Mouse (Mus musculus): ENCODE measurements around the gene Gm49325. TPM values are rescaled to one million over a fixed set of nuclear protein-coding genes. Genes with fewer than 3 reads are reported as not detected.

The Gm49325 gene
- 4.4 and 10.1 TPM in 2 replicates for polyA plus RNA-seq (2015; fragmentation: Nextera tagmentation; extraction: Ambion mirVana)

DNA sequence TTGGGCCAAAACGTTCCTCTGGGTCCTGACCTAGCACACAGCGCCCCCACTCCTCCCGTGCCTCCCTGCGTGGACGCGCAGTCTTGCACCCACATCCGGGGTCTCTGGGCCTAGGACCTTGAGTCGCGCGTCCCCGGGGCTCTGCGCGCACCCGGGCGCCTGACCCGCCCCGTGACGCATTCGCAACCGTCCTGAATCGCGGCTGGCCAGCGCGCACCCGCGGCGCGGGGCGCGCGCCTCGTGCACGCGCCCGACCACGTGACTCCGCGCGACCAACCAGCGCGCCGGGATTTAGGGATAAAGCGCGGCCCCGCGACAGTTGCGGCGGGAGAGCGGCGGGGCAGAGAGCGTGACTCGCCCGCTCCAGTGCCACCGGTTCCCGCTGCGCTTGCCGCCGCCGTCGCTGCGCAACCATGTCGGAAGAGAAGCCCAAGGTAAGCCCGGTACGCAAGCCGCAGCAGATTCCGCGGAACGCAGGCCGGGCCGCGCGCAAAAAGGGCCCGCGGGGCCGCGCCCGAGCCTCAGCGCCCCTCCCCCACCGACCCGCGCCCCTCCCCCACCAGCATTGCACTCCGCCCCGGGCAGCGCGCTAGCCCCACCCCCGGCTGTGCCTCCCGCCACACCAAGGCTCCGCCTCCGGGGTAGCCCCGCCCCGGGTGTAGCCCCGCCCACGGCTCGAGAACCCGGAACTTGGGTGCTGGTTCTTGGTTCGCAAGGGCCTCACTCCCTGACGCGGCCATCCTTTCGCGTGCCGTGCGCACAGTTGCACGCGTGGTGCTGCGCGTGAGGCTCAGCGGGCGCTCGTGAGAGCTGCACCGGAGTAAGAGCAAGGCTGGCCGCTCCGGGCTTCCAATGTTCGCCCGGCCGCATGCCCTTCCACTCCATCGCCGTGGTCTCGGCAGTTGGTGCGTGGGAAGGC, at the start of gene Gm49325, which contains the start of gene Sumo3:
Gene Gm49325 (plus strand): TSS at position 290 of the 919 bp plus-strand sequence.
Gene Sumo3 (plus strand): TSS at position 190 of the 919 bp plus-strand sequence.
- H3K36me3 ChIP-seq (ENCODE audit: control insufficient read depth, insufficient read depth, low read length), result peaks cover 8% of the 10 kb centered on the region
- H3K4me1 ChIP-seq (ENCODE audit: control insufficient read depth, insufficient read depth, low read length), result peaks cover 11% of the 10 kb centered on the region; the same call in 1 of the 2 replicates
- peak within 1 kb of the TSS; percentile 77 for H3K4me3 ChIP-seq (replicated peaks; ENCODE audit: low read length)
- H3K4me2 ChIP-seq (ENCODE audit: low read depth, low read length), result peak within 1 kb of the TSS; percentile 88
- peak within 1 kb of the TSS; percentile 89 for H3K9ac ChIP-seq (ENCODE audit: low read length)
- ATAC-seq (ENCODE audit: insufficient read depth, low FRiP score), result peak; percentile 94
- H3K27me3 ChIP-seq (ENCODE audit: control insufficient read depth, insufficient read depth, low read length), result no peaks in the 10 kb centered on the region
- no peaks in the 10 kb centered on the region for H3K9me3 ChIP-seq (replicated peaks; ENCODE audit: control insufficient read depth, low read length)
- under 1% methylated on average over 115 of the region's 119 CpGs for WGBS
- H3K27ac ChIP-seq (ENCODE audit: low read length), result peak within 1 kb of the TSS; percentile 99

DNA sequence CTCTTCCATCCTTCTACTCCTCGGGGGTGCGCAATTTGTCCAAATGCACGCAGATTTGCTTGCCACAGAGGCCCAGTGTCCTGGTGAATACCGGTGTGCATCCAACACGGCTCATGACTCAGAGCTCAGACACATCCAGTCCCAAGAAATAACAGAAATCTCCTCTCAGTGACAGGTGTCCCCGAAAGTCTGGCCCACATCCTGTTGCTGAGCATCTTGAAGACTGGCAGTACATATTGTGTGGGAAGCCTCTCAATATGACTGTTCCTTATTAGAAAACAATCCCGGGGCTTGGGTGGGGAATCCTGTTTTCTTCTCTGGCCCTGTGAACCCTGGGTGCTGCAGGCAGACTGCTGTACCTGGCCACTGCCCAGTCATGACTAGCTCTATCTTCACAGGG, 49.4 kb upstream of the Gm49325 start:
- no peaks in the 10 kb centered on the region for H3K36me3 ChIP-seq (ENCODE audit: control insufficient read depth, insufficient read depth, low read length)
- H3K4me3 ChIP-seq (replicated peaks; ENCODE audit: low read length), result no peak overlapping the region
- no peak overlapping the region for H3K4me2 ChIP-seq (ENCODE audit: low read depth, low read length)
- H3K27me3 ChIP-seq (ENCODE audit: control insufficient read depth, insufficient read depth, low read length), result no peaks in the 10 kb centered on the region
- no peaks in the 10 kb centered on the region for H3K4me1 ChIP-seq (ENCODE audit: control insufficient read depth, insufficient read depth, low read length)
- no peak for ATAC-seq (ENCODE audit: insufficient read depth, low FRiP score)
- no peak overlapping the region for H3K27ac ChIP-seq (ENCODE audit: low read length)
- no peaks in the 10 kb centered on the region for H3K9me3 ChIP-seq (replicated peaks; ENCODE audit: control insufficient read depth, low read length)
- 89% methylated on average over 7 of the region's 7 CpGs for WGBS
- no peak overlapping the region for H3K9ac ChIP-seq (ENCODE audit: low read length)

DNA sequence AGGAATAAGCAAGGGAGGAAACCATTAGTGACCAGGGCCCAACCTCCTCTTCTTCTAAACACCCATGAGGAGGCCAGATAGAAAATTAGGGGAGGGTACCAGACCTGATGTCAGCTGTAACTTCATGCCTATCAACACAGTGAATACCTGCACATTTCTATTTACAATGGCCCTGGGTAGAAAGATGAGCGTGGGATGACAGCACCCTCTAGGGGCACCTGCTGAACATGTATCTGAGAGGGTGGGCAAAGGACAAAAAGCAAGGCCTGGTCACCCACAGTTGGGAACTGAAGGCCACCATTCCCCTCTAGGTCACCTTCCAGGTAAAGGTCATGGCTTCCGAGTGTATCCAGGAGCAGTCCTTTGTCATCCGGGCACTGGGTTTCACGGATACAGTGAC, 48.4 kb upstream of the Gm49325 start:
- Histone ChIP-seq H3K36me3 (ENCODE audit: control insufficient read depth, insufficient read depth, low read length) (no peaks in the 10 kb centered on the region), H3K27me3 (ENCODE audit: control insufficient read depth, insufficient read depth, low read length) (no peaks in the 10 kb centered on the region), H3K27ac (ENCODE audit: low read length) (no peak overlapping the region), H3K9ac (ENCODE audit: low read length) (no peak overlapping the region), H3K4me2 (ENCODE audit: low read depth, low read length) (no peak overlapping the region), H3K9me3 (replicated peaks; ENCODE audit: control insufficient read depth, low read length) (no peaks in the 10 kb centered on the region), H3K4me1 (ENCODE audit: control insufficient read depth, insufficient read depth, low read length) (no peaks in the 10 kb centered on the region), H3K4me3 (replicated peaks; ENCODE audit: low read length) (no peak overlapping the region)
- ATAC-seq (ENCODE audit: insufficient read depth, low FRiP score), result no peak
- 86% methylated on average over 4 of the region's 4 CpGs for WGBS

DNA sequence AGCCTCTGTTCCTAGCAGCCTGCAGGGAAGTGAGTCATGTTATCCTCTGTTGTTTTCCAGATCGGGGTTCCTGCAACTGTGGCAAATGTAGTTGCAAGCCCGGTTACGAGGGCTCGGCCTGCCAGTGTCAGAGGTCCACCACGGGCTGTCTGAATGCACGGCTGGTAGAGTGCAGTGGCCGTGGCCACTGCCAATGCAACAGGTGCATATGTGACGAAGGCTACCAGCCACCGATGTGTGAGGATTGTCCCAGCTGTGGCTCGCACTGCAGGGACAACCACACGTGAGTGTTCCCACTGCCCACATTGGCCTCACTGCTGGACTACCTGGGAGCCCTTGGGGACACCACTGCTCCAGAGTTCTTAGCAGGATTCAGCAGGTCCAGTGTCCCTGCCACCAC, 45.9 kb upstream of the Gm49325 start:
- Histone ChIP-seq H3K4me1 (ENCODE audit: control insufficient read depth, insufficient read depth, low read length) (no peaks in the 10 kb centered on the region), H3K9ac (ENCODE audit: low read length) (no peak overlapping the region), H3K4me2 (ENCODE audit: low read depth, low read length) (no peak overlapping the region), H3K4me3 (replicated peaks; ENCODE audit: low read length) (no peak overlapping the region), H3K36me3 (ENCODE audit: control insufficient read depth, insufficient read depth, low read length) (no peaks in the 10 kb centered on the region), H3K27me3 (ENCODE audit: control insufficient read depth, insufficient read depth, low read length) (no peaks in the 10 kb centered on the region), H3K27ac (ENCODE audit: low read length) (no peak overlapping the region), H3K9me3 (replicated peaks; ENCODE audit: control insufficient read depth, low read length) (no peaks in the 10 kb centered on the region)
- ATAC-seq (ENCODE audit: insufficient read depth, low FRiP score), result no peak
- 84% methylated on average over 11 of the region's 11 CpGs for WGBS

DNA sequence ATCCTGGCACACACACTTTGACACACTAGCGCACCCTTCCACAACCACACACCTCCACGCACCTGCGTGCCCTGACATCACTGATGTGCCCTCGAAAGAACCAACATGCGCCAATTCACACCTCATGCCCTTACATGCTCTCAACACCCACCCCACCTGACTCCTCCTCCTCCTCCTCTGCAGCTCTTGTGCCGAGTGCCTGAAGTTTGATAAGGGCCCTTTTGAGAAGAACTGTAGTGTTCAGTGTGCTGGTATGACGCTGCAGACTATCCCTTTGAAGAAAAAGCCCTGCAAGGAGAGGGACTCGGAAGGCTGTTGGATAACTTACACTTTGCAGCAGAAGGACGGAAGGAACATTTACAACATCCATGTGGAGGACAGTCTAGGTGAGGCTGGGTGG, 45.2 kb upstream of the Gm49325 start:
- H3K4me1 ChIP-seq (ENCODE audit: control insufficient read depth, insufficient read depth, low read length), result no peaks in the 10 kb centered on the region
- H3K27me3 ChIP-seq (ENCODE audit: control insufficient read depth, insufficient read depth, low read length), result no peaks in the 10 kb centered on the region
- no peak overlapping the region for H3K9ac ChIP-seq (ENCODE audit: low read length)
- H3K4me2 ChIP-seq (ENCODE audit: low read depth, low read length), result no peak overlapping the region
- H3K9me3 ChIP-seq (replicated peaks; ENCODE audit: control insufficient read depth, low read length), result no peaks in the 10 kb centered on the region
- H3K36me3 ChIP-seq (ENCODE audit: control insufficient read depth, insufficient read depth, low read length), result no peaks in the 10 kb centered on the region
- H3K4me3 ChIP-seq (replicated peaks; ENCODE audit: low read length), result no peak overlapping the region
- 81% methylated on average over 9 of the region's 9 CpGs for WGBS
- ATAC-seq (ENCODE audit: insufficient read depth, low FRiP score), result no peak
- no peak overlapping the region for H3K27ac ChIP-seq (ENCODE audit: low read length)

DNA sequence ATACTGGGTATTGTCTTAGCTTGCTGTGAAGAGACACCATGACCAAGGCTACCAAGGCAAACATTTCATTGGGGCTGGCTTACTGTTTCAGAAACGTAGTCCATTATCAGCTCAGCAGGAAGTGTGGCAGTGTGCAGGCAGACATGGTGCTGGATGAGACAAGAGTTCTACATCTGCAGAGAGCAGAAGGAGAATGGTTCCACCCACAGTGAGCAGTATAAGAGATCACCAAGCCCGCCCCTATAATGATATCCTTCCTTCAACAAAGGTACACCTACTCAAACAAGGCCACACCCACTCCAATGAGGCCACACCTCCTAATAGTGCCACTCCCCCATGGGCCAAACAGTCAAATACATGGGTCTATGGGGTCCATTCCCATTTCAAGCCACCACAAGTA, 44.5 kb upstream of the Gm49325 start:
- no peak overlapping the region for H3K9ac ChIP-seq (ENCODE audit: low read length)
- no peaks in the 10 kb centered on the region for H3K36me3 ChIP-seq (ENCODE audit: control insufficient read depth, insufficient read depth, low read length)
- WGBS, result 69% methylated on average over 2 of the region's 2 CpGs
- no peaks in the 10 kb centered on the region for H3K4me1 ChIP-seq (ENCODE audit: control insufficient read depth, insufficient read depth, low read length)
- H3K27ac ChIP-seq (ENCODE audit: low read length), result no peak overlapping the region
- ATAC-seq (ENCODE audit: insufficient read depth, low FRiP score), result no peak
- no peak overlapping the region for H3K4me2 ChIP-seq (ENCODE audit: low read depth, low read length)
- no peaks in the 10 kb centered on the region for H3K27me3 ChIP-seq (ENCODE audit: control insufficient read depth, insufficient read depth, low read length)
- H3K4me3 ChIP-seq (replicated peaks; ENCODE audit: low read length), result no peak overlapping the region
- no peaks in the 10 kb centered on the region for H3K9me3 ChIP-seq (replicated peaks; ENCODE audit: control insufficient read depth, low read length)

DNA sequence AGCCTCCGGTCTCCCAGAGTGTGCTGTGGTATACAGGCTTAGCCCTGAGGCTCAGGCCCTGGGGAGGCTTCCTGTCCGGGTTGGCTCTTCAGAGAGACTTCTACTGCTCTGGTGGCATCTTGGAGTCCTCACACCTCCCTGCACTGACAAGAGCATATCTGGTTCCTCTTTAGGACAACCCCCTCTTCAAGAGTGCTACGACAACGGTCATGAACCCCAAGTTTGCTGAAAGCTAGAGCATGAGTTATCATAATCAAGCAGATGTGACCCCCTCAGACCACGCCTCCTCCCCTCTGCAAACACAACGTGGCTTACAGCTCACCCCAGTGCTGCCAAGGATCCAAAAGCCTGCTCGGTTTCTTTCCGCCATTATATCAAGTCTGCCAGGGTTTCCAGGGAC, 41.0 kb upstream of the Gm49325 start:
- H3K27ac ChIP-seq (ENCODE audit: low read length), result no peak overlapping the region
- 68% methylated on average over 8 of the region's 8 CpGs for WGBS
- no peaks in the 10 kb centered on the region for H3K9me3 ChIP-seq (replicated peaks; ENCODE audit: control insufficient read depth, low read length)
- no peaks in the 10 kb centered on the region for H3K27me3 ChIP-seq (ENCODE audit: control insufficient read depth, insufficient read depth, low read length)
- H3K4me1 ChIP-seq (ENCODE audit: control insufficient read depth, insufficient read depth, low read length), result no peaks in the 10 kb centered on the region
- H3K4me2 ChIP-seq (ENCODE audit: low read depth, low read length), result no peak overlapping the region
- no peaks in the 10 kb centered on the region for H3K36me3 ChIP-seq (ENCODE audit: control insufficient read depth, insufficient read depth, low read length)
- H3K9ac ChIP-seq (ENCODE audit: low read length), result no peak overlapping the region
- H3K4me3 ChIP-seq (replicated peaks; ENCODE audit: low read length), result no peak overlapping the region
- ATAC-seq (ENCODE audit: insufficient read depth, low FRiP score), result no peak

DNA sequence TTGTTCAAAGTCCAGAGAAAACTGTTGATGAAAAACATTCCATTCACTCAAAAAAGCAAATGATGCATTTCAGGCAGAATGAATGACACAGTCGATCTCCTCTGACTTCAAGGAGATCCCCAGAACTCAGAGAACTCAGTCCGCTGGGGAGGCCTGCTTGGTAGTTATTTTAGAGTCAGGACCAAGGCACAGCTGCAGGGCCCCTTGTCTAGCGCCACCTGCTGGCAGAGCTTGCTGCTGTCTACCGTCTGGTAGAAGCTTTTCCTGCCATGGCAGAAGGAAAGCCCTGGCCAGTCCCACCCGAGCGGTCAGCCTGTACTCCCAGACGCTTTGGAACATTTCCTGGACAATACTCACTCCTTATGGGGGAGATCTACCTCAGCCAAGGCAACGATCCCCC, 39.3 kb upstream of the Gm49325 start:
- ATAC-seq (ENCODE audit: insufficient read depth, low FRiP score), result no peak
- 37% methylated on average over 8 of the region's 8 CpGs for WGBS
- Histone ChIP-seq H3K27me3 (ENCODE audit: control insufficient read depth, insufficient read depth, low read length) (no peaks in the 10 kb centered on the region), H3K36me3 (ENCODE audit: control insufficient read depth, insufficient read depth, low read length) (no peaks in the 10 kb centered on the region), H3K9ac (ENCODE audit: low read length) (no peak overlapping the region), H3K9me3 (replicated peaks; ENCODE audit: control insufficient read depth, low read length) (no peaks in the 10 kb centered on the region), H3K4me1 (ENCODE audit: control insufficient read depth, insufficient read depth, low read length) (no peaks in the 10 kb centered on the region), H3K4me3 (replicated peaks; ENCODE audit: low read length) (no peak overlapping the region), H3K27ac (ENCODE audit: low read length) (peak overlapping the region; percentile 9; the same call in 1 of the 2 replicates), H3K4me2 (ENCODE audit: low read depth, low read length) (no peak overlapping the region)

DNA sequence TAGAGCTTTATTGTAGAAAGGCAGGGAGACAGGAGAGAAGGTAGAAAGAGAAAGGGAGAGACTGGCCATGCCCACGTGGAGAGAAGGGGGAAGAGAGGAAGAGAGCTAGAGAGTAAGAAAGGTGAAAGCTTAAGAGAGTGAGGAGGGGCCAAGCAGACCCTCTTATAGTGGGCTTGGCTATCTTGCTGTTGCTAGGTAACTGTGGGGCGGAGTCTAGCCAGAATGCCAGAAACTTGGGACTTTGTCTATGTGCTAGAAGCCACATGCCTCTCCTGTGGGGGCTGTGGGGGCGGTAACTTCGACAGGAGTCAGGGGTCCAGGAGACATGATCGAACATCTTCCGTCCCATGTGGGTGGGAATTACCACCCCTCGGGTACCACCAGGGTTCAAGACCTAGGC, 36.5 kb upstream of the Gm49325 start:
- WGBS, result 39% methylated on average over 7 of the region's 7 CpGs
- ATAC-seq (ENCODE audit: insufficient read depth, low FRiP score), result peak; percentile 18; the same call in 1 of the 2 replicates

More for the DNA sequence above, 36.5 kb upstream of the Gm49325 start:
- peak overlapping the region; percentile 88 for H3K27ac ChIP-seq (ENCODE audit: low read length)
- peak overlapping the region; percentile 8; the same call in 1 of the 2 replicates for H3K4me2 ChIP-seq (ENCODE audit: low read depth, low read length)
- no peaks in the 10 kb centered on the region for H3K9me3 ChIP-seq (replicated peaks; ENCODE audit: control insufficient read depth, low read length)
- H3K9ac ChIP-seq (ENCODE audit: low read length), result peak overlapping the region; percentile 59; the same call in 1 of the 2 replicates
- no peak overlapping the region for H3K4me3 ChIP-seq (replicated peaks; ENCODE audit: low read length)
- H3K36me3 ChIP-seq (ENCODE audit: control insufficient read depth, insufficient read depth, low read length), result no peaks in the 10 kb centered on the region
- no peaks in the 10 kb centered on the region for H3K4me1 ChIP-seq (ENCODE audit: control insufficient read depth, insufficient read depth, low read length)
- H3K27me3 ChIP-seq (ENCODE audit: control insufficient read depth, insufficient read depth, low read length), result no peaks in the 10 kb centered on the region

Data from stomach, embryonic 16.5 days (tissue).